11 mouse cellular contexts compared by ENCODE assay signal in the genomic region with DNA sequence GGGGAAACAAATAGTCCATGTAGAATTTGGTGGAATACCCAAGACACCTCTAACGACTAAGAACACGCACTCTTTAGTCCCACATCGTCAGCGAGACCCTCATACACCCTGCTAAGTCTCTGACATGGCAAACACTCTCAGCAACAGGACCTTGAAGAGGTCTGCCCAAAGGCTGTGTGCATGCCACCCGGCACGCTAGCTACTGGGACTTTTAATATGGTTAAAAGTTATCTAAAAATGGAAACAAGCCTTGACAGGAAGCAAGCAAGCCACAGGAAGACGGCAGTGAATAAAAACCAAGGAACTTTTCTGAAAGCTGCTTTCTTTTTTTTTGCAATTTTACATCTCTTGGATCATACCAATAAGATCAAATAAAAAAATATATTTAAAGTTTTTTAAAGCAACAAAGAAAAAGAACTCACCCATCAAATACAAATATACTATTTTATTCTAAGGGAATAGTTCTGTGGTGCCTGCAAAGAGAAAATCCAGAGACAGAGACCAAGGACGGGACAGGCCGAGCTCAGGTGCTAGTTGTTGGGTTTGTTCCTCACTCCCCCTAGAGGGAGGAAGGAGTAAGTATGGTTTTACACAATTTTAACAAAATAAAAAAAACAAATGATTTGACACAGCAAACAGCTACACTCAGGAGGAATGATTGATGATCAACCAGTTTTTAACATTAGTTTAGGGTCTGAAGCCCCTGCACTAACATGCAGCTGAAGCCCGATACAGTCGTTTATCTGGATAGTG.
DNase-seq lines count a peak whose midpoint lies in the region; ATAC-seq and TF ChIP-seq lines count a peak whose summit lies in the region.
"Had no signal": no experiment of that assay in that cellular context is flagged by ENCODE, and none has a peak within 500 bp of the region (broad histone marks: within the 10 kb centered on the region; RNA-seq: fewer than 3 reads in every experiment).

No protein-coding gene starts in this region.

- no peak for TF ChIP-seq POLR2A in bone marrow macrophage, adult 2 months (IDR thresholded peaks at IDR 0.05; ENCODE audit: borderline replicate concordance, low read depth, low read length)

- H3K27me3 ChIP-seq in forebrain, postnatal 0 days (ENCODE audit: insufficient read depth, low read length): no peaks in the 10 kb centered on the region
- H3K27me3 ChIP-seq in forebrain, embryonic 11.5 days (ENCODE audit: control insufficient read depth, insufficient read depth, low read length): no peaks in the 10 kb centered on the region
- no peaks in the 10 kb centered on the region for H3K27me3 ChIP-seq in midbrain, embryonic 14.5 days (ENCODE audit: control insufficient read depth, insufficient read depth, low read length)
- H3K27me3 ChIP-seq in midbrain, embryonic 13.5 days: no peaks in the 10 kb centered on the region
- H3K27me3 ChIP-seq in splenic B cell, adult 2 months (ENCODE audit: control insufficient read depth, insufficient read depth, low read length, poor library complexity, severe bottlenecking): no peaks in the 10 kb centered on the region
- H3K27me3 ChIP-seq in hindbrain, embryonic 11.5 days (ENCODE audit: control insufficient read depth, insufficient read depth, low read length): no peaks in the 10 kb centered on the region
- H3K27me3 ChIP-seq: neural tube, embryonic 13.5 days had no signal

- H3K9ac ChIP-seq in forebrain, postnatal 0 days: no peak overlapping the region
- no peak overlapping the region for H3K9ac ChIP-seq in forebrain, embryonic 11.5 days (ENCODE audit: low read length)
- no peak overlapping the region for H3K9ac ChIP-seq in midbrain, embryonic 14.5 days (replicated peaks; ENCODE audit: low read length)
- no peak overlapping the region for H3K9ac ChIP-seq in midbrain, embryonic 13.5 days (replicated peaks)
- no peak overlapping the region for H3K9ac ChIP-seq in hindbrain, embryonic 11.5 days (ENCODE audit: low read depth, low read length)
- H3K9ac ChIP-seq: neural tube, embryonic 13.5 days had no signal

- peak; percentile 41 for TF ChIP-seq CTCF in forebrain, postnatal 0 days (IDR thresholded peaks at IDR 0.05; ENCODE audit: low read depth)
- peak; percentile 24; the same call in 1 of the 2 replicates for TF ChIP-seq CTCF in bone marrow macrophage, adult 2 months (IDR thresholded peaks at IDR 0.05; ENCODE audit: low read depth, low read length)

- H3K36me3 ChIP-seq in forebrain, postnatal 0 days (ENCODE audit: insufficient read depth): peaks cover 41% of the 10 kb centered on the region
- peaks cover 6% of the 10 kb centered on the region for H3K36me3 ChIP-seq in forebrain, embryonic 11.5 days (ENCODE audit: control insufficient read depth, insufficient read depth, low read length)
- peaks cover 70% of the 10 kb centered on the region for H3K36me3 ChIP-seq in midbrain, embryonic 14.5 days (ENCODE audit: control insufficient read depth, insufficient read depth, low read length)
- H3K36me3 ChIP-seq in midbrain, embryonic 13.5 days: peaks cover 67% of the 10 kb centered on the region
- no peaks in the 10 kb centered on the region for H3K36me3 ChIP-seq in splenic B cell, adult 2 months (ENCODE audit: control insufficient read depth, insufficient read depth, low read length, poor library complexity, severe bottlenecking)
- 0 out of 2 replicates have a peak, but pooled peaks cover 3% of the 10 kb centered on the region for H3K36me3 ChIP-seq in hindbrain, embryonic 11.5 days (ENCODE audit: control insufficient read depth, insufficient read depth, low read length)

- H3K4me1 ChIP-seq in forebrain, postnatal 0 days (ENCODE audit: insufficient read depth): no peaks in the 10 kb centered on the region
- H3K4me1 ChIP-seq in forebrain, embryonic 11.5 days (replicated peaks; ENCODE audit: control insufficient read depth, insufficient read depth, low read length): no peaks in the 10 kb centered on the region
- no peaks in the 10 kb centered on the region for H3K4me1 ChIP-seq in midbrain, embryonic 14.5 days (ENCODE audit: control insufficient read depth, insufficient read depth, low read length)
- no peaks in the 10 kb centered on the region for H3K4me1 ChIP-seq in midbrain, embryonic 13.5 days (replicated peaks)
- H3K4me1 ChIP-seq in bone marrow macrophage, adult 2 months (ENCODE audit: control insufficient read depth, insufficient read depth, low read length): no peaks in the 10 kb centered on the region
- no peaks in the 10 kb centered on the region for H3K4me1 ChIP-seq in hindbrain, embryonic 11.5 days (replicated peaks; ENCODE audit: control insufficient read depth, insufficient read depth, low read length)
- H3K4me1 ChIP-seq: neural tube, embryonic 13.5 days had no signal

- WGBS in forebrain, postnatal 0 days: 82% methylated on average over 11 of the region's 11 CpGs
- WGBS in forebrain, embryonic 11.5 days: 84% methylated on average over 11 of the region's 11 CpGs
- 88% methylated on average over 11 of the region's 11 CpGs for WGBS in midbrain, embryonic 14.5 days
- 88% methylated on average over 11 of the region's 11 CpGs for WGBS in midbrain, embryonic 13.5 days
- WGBS in hindbrain, embryonic 11.5 days: 89% methylated on average over 11 of the region's 11 CpGs

- H3K27ac ChIP-seq in forebrain, postnatal 0 days (ENCODE audit: low read depth, low read length): no peak overlapping the region
- H3K27ac ChIP-seq in forebrain, embryonic 11.5 days (ENCODE audit: low read depth, low read length): no peak overlapping the region
- H3K27ac ChIP-seq in midbrain, embryonic 14.5 days (replicated peaks; ENCODE audit: low read depth, low read length): no peak overlapping the region
- no peak overlapping the region for H3K27ac ChIP-seq in midbrain, embryonic 13.5 days
- H3K27ac ChIP-seq in bone marrow macrophage, adult 2 months (ENCODE audit: insufficient read depth, low read depth, low read length): no peak overlapping the region
- no peak overlapping the region for H3K27ac ChIP-seq in hindbrain, embryonic 11.5 days (ENCODE audit: low read depth, low read length)
- H3K27ac ChIP-seq: neural tube, embryonic 13.5 days had no signal

- H3K4me3 ChIP-seq in forebrain, postnatal 0 days (ENCODE audit: low read depth, low read length): no peak overlapping the region
- H3K4me3 ChIP-seq in forebrain, embryonic 11.5 days (ENCODE audit: low read depth, low read length): no peak overlapping the region
- no peak overlapping the region for H3K4me3 ChIP-seq in midbrain, embryonic 14.5 days (replicated peaks; ENCODE audit: low read depth, low read length)
- no peak overlapping the region for H3K4me3 ChIP-seq in midbrain, embryonic 13.5 days (replicated peaks)
- H3K4me3 ChIP-seq in bone marrow macrophage, adult 2 months (ENCODE audit: insufficient read depth, low read length): no peak overlapping the region
- no peak overlapping the region for H3K4me3 ChIP-seq in hindbrain, embryonic 11.5 days (ENCODE audit: low read depth, low read length)
- H3K4me3 ChIP-seq: neural tube, embryonic 13.5 days had no signal

- no peak overlapping the region for H3K4me2 ChIP-seq in forebrain, postnatal 0 days (ENCODE audit: low read depth)
- H3K4me2 ChIP-seq in forebrain, embryonic 11.5 days (ENCODE audit: low read depth, low read length, severe bottlenecking): no peak overlapping the region
- H3K4me2 ChIP-seq in midbrain, embryonic 14.5 days (ENCODE audit: low read length): no peak overlapping the region
- no peak overlapping the region for H3K4me2 ChIP-seq in midbrain, embryonic 13.5 days (replicated peaks)
- no peak overlapping the region for H3K4me2 ChIP-seq in hindbrain, embryonic 11.5 days (replicated peaks; ENCODE audit: low read depth, low read length)
- H3K4me2 ChIP-seq: neural tube, embryonic 13.5 days had no signal

- no peaks in the 10 kb centered on the region for H3K9me3 ChIP-seq in forebrain, postnatal 0 days (ENCODE audit: low read length)
- no peaks in the 10 kb centered on the region for H3K9me3 ChIP-seq in forebrain, embryonic 11.5 days (ENCODE audit: control insufficient read depth, low read length)
- no peaks in the 10 kb centered on the region for H3K9me3 ChIP-seq in midbrain, embryonic 14.5 days (ENCODE audit: control insufficient read depth, low read length)
- no peaks in the 10 kb centered on the region for H3K9me3 ChIP-seq in midbrain, embryonic 13.5 days
- H3K9me3 ChIP-seq in hindbrain, embryonic 11.5 days (ENCODE audit: control insufficient read depth, low read length): no peaks in the 10 kb centered on the region
- H3K9me3 ChIP-seq: neural tube, embryonic 13.5 days had no signal

- no peak for ATAC-seq in forebrain, postnatal 0 days
- no peak for ATAC-seq in forebrain, embryonic 11.5 days (replicated peaks; ENCODE audit: low FRiP score)
- no peak for ATAC-seq in midbrain, embryonic 14.5 days (ENCODE audit: low FRiP score, low TSS enrichment)
- no peak for ATAC-seq in midbrain, embryonic 13.5 days
- no peak for ATAC-seq in hindbrain, embryonic 11.5 days (ENCODE audit: low FRiP score)

- DNase-seq in forebrain, postnatal 0 days: no peak
- no peak for DNase-seq in forebrain, embryonic 11.5 days (ENCODE audit: low spot score)
- DNase-seq in midbrain, embryonic 14.5 days: peak; percentile 30
- DNase-seq in splenic B cell, adult 2 months (ENCODE audit: low read depth, low spot score): peak; percentile 40
- no peak for DNase-seq in hindbrain, embryonic 11.5 days (ENCODE audit: low spot score)
- no peak for DNase-seq in spleen, postnatal 36 days (ENCODE audit: low spot score in 2 of 2)
- DNase-seq: heart, postnatal 4 days; lung, postnatal 14 days had no signal

Comparison
In these comparisons a context has a peak if more than half of its experiments do, and no peak if none do; other contexts are left out.
1. DNase-seq: peak in midbrain, embryonic 14.5 days (single experiment) and splenic B cell, adult 2 months (single experiment); none in forebrain, postnatal 0 days (single experiment), forebrain, embryonic 11.5 days (single experiment), hindbrain, embryonic 11.5 days (single experiment) and spleen, postnatal 36 days (0 of 2).